Mouse (Mus musculus): ENCODE results near the gene Serpina3f. TPM values are rescaled to one million over a fixed set of nuclear protein-coding genes. Genes with fewer than 3 reads are reported as not detected.
"Not testable (repeated sequence)": the region's sequence is repeated elsewhere in the genome, so short reads cannot be mapped to it uniquely, and the experiment has no call there.

The Serpina3f gene
- polyA plus RNA-seq, 1 experiment from 2014 or later = 0.44 TPM

GRCm38 (mm10) chr12:104209802-104210201 lies 4.5 kb upstream of the Serpina3f start:
- Histone ChIP-seq H3K9ac (ENCODE audit: low read depth, low read length) (no peak overlapping the region), H3K4me3 (ENCODE audit: low read length) (no peak overlapping the region), H3K27ac (ENCODE audit: low read length) (no peak overlapping the region), H3K27me3 (replicated peaks; ENCODE audit: control insufficient read depth, insufficient read depth, low read length) (no peaks in the 10 kb centered on the region), H3K36me3 (ENCODE audit: control insufficient read depth, insufficient read depth, low read length) (no peaks in the 10 kb centered on the region), H3K4me2 (ENCODE audit: low read depth, low read length) (no peak overlapping the region), H3K9me3 (ENCODE audit: control insufficient read depth, low read length) (no peaks in the 10 kb centered on the region), H3K4me1 (ENCODE audit: control insufficient read depth, insufficient read depth, low read length) (no peaks in the 10 kb centered on the region)
- ATAC-seq = no peak
- 91% methylated on average over 2 of the region's 2 CpGs for WGBS

- Histone ChIP-seq H3K4me1 (ENCODE audit: control insufficient read depth, insufficient read depth, low read length) (no peaks in the 10 kb centered on the region), H3K4me2 (ENCODE audit: low read depth, low read length) (no peak overlapping the region), H3K4me3 (ENCODE audit: low read length) (no peak overlapping the region), H3K9me3 (ENCODE audit: control insufficient read depth, low read length) (no peaks in the 10 kb centered on the region), H3K36me3 (ENCODE audit: control insufficient read depth, insufficient read depth, low read length) (no peaks in the 10 kb centered on the region), H3K27me3 (replicated peaks; ENCODE audit: control insufficient read depth, insufficient read depth, low read length) (no peaks in the 10 kb centered on the region), H3K27ac (ENCODE audit: low read length) (no peak overlapping the region), H3K9ac (ENCODE audit: low read depth, low read length) (no peak overlapping the region)
- WGBS = 70% methylated on average over 2 of the region's 2 CpGs
- no peak for ATAC-seq
Measured at GRCm38 (mm10) chr12:104213689-104214444, 477 bp upstream of the Serpina3f start.

GRCm38 (mm10) chr12:104215249-104215648 lies 905 bp downstream of the Serpina3f start:
- 77% methylated on average over 1 of the region's 1 CpGs for WGBS
- H3K27ac ChIP-seq (ENCODE audit: low read length) = no peak overlapping the region
- ATAC-seq = no peak
- H3K4me1 ChIP-seq (ENCODE audit: control insufficient read depth, insufficient read depth, low read length) = no peaks in the 10 kb centered on the region
- H3K9ac ChIP-seq (ENCODE audit: low read depth, low read length) = no peak overlapping the region
- H3K27me3 ChIP-seq (replicated peaks; ENCODE audit: control insufficient read depth, insufficient read depth, low read length) = no peaks in the 10 kb centered on the region
- no peak overlapping the region for H3K4me3 ChIP-seq (ENCODE audit: low read length)
- H3K36me3 ChIP-seq (ENCODE audit: control insufficient read depth, insufficient read depth, low read length) = no peaks in the 10 kb centered on the region
- H3K4me2 ChIP-seq (ENCODE audit: low read depth, low read length) = no peak overlapping the region
- H3K9me3 ChIP-seq (ENCODE audit: control insufficient read depth, low read length) = no peaks in the 10 kb centered on the region

- ATAC-seq = no peak
- 79% methylated on average over 1 of the region's 1 CpGs for WGBS
Measured at GRCm38 (mm10) chr12:104221616-104222015, 7.3 kb downstream of the Serpina3f start.

GRCm38 (mm10) chr12:104223690-104224089 lies 9.3 kb downstream of the Serpina3f start:
- no peaks in the 10 kb centered on the region for H3K9me3 ChIP-seq (ENCODE audit: control insufficient read depth, low read length)
- no peaks in the 10 kb centered on the region for H3K4me1 ChIP-seq (ENCODE audit: control insufficient read depth, insufficient read depth, low read length)
- no peak overlapping the region for H3K9ac ChIP-seq (ENCODE audit: low read depth, low read length)
- no peak overlapping the region for H3K4me2 ChIP-seq (ENCODE audit: low read depth, low read length)
- H3K36me3 ChIP-seq (ENCODE audit: control insufficient read depth, insufficient read depth, low read length) = no peaks in the 10 kb centered on the region
- H3K27ac ChIP-seq (ENCODE audit: low read length) = no peak overlapping the region
- ATAC-seq = no peak
- WGBS = 61% methylated on average over 1 of the region's 1 CpGs
- no peaks in the 10 kb centered on the region for H3K27me3 ChIP-seq (replicated peaks; ENCODE audit: control insufficient read depth, insufficient read depth, low read length)
- no peak overlapping the region for H3K4me3 ChIP-seq (ENCODE audit: low read length)

More at GRCm38 (mm10) chr12:104221616-104222015, 7.3 kb downstream of the Serpina3f start:
- Histone ChIP-seq H3K4me3 (ENCODE audit: low read length) (no peak overlapping the region), H3K27me3 (replicated peaks; ENCODE audit: control insufficient read depth, insufficient read depth, low read length) (no peaks in the 10 kb centered on the region), H3K9ac (ENCODE audit: low read depth, low read length) (no peak overlapping the region), H3K9me3 (ENCODE audit: control insufficient read depth, low read length) (no peaks in the 10 kb centered on the region), H3K4me2 (ENCODE audit: low read depth, low read length) (no peak overlapping the region), H3K27ac (ENCODE audit: low read length) (no peak overlapping the region), H3K36me3 (ENCODE audit: control insufficient read depth, insufficient read depth, low read length) (no peaks in the 10 kb centered on the region), H3K4me1 (ENCODE audit: control insufficient read depth, insufficient read depth, low read length) (no peaks in the 10 kb centered on the region)

- no peak overlapping the region for H3K4me2 ChIP-seq (ENCODE audit: low read depth, low read length)
- WGBS = 63% methylated on average over 7 of the region's 7 CpGs
- no peak overlapping the region for H3K4me3 ChIP-seq (ENCODE audit: low read length)
- no peaks in the 10 kb centered on the region for H3K9me3 ChIP-seq (ENCODE audit: control insufficient read depth, low read length)
- ATAC-seq = no peak
- no peak overlapping the region for H3K9ac ChIP-seq (ENCODE audit: low read depth, low read length)
- H3K4me1 ChIP-seq (ENCODE audit: control insufficient read depth, insufficient read depth, low read length) = no peaks in the 10 kb centered on the region
- no peak overlapping the region for H3K27ac ChIP-seq (ENCODE audit: low read length)
- no peaks in the 10 kb centered on the region for H3K36me3 ChIP-seq (ENCODE audit: control insufficient read depth, insufficient read depth, low read length)
- no peaks in the 10 kb centered on the region for H3K27me3 ChIP-seq (replicated peaks; ENCODE audit: control insufficient read depth, insufficient read depth, low read length)
Measured at GRCm38 (mm10) chr12:104224598-104225300, 10.4 kb downstream of the Serpina3f start.

GRCm38 (mm10) chr12:104230762-104231161 lies 16.4 kb downstream of the Serpina3f start:
- Histone ChIP-seq H3K4me1 (ENCODE audit: control insufficient read depth, insufficient read depth, low read length) (no peaks in the 10 kb centered on the region), H3K27me3 (replicated peaks; ENCODE audit: control insufficient read depth, insufficient read depth, low read length) (no peaks in the 10 kb centered on the region), H3K9ac (ENCODE audit: low read depth, low read length) (no peak overlapping the region), H3K27ac (ENCODE audit: low read length) (no peak overlapping the region), H3K36me3 (ENCODE audit: control insufficient read depth, insufficient read depth, low read length) (no peaks in the 10 kb centered on the region), H3K4me2 (ENCODE audit: low read depth, low read length) (no peak overlapping the region), H3K4me3 (ENCODE audit: low read length) (no peak overlapping the region), H3K9me3 (ENCODE audit: control insufficient read depth, low read length) (no peaks in the 10 kb centered on the region)
- 83% methylated on average over 2 of the region's 2 CpGs for WGBS
- no peak for ATAC-seq

- Histone ChIP-seq H3K9me3 (ENCODE audit: control insufficient read depth, low read length) (no peaks in the 10 kb centered on the region), H3K4me1 (ENCODE audit: control insufficient read depth, insufficient read depth, low read length) (no peaks in the 10 kb centered on the region), H3K27ac (ENCODE audit: low read length) (no peak within 1 kb of the TSS), H3K4me3 (ENCODE audit: low read length) (no peak within 1 kb of the TSS), H3K4me2 (ENCODE audit: low read depth, low read length) (no peak within 1 kb of the TSS), H3K27me3 (replicated peaks; ENCODE audit: control insufficient read depth, insufficient read depth, low read length) (no peaks in the 10 kb centered on the region), H3K9ac (ENCODE audit: low read depth, low read length) (no peak within 1 kb of the TSS), H3K36me3 (ENCODE audit: control insufficient read depth, insufficient read depth, low read length) (no peaks in the 10 kb centered on the region)
- no peak for ATAC-seq
- 39% methylated on average over 5 of the region's 5 CpGs for WGBS
Measured at GRCm38 (mm10) chr12:104235915-104236314, 21.6 kb downstream of the Serpina3f start, which contains the start of gene Serpina3g. TSS of gene Serpina3g (plus strand) at chr12:104236245.

GRCm38 (mm10) chr12:104238048-104238447 lies 23.7 kb downstream of the Serpina3f start:
- WGBS = 90% methylated on average over 1 of the region's 1 CpGs
- not testable (repeated sequence) for H3K27me3 ChIP-seq (replicated peaks; ENCODE audit: control insufficient read depth, insufficient read depth, low read length); H3K9ac ChIP-seq (ENCODE audit: low read depth, low read length); H3K36me3 ChIP-seq (ENCODE audit: control insufficient read depth, insufficient read depth, low read length); H3K9me3 ChIP-seq (ENCODE audit: control insufficient read depth, low read length); H3K27ac ChIP-seq (ENCODE audit: low read length); H3K4me3 ChIP-seq (ENCODE audit: low read length); H3K4me1 ChIP-seq (ENCODE audit: control insufficient read depth, insufficient read depth, low read length); H3K4me2 ChIP-seq (ENCODE audit: low read depth, low read length); ATAC-seq

Measured in intestine, embryonic 16.5 days (tissue).